Comparison of ENCODE assay signal across 15 mouse cellular contexts in the genomic region with DNA sequence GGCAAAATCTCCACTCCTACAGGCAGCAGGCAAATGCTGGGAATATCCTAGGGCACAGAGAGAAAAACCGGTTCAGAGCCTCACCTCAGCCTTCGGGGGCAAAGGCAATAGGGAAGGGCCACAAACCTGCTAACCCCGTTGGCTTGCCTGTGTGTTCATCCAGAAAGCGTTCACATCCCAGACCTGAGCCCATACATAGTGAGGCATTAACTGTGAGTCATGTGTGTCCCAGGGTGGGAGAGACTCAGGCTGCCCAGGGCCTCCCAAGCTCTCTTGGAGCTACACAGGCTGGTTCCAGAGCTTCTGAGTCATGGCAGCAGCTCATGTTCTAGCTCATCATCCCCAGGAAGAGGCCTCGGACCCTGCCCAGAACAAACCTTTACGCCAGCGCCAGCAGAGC. TPM values are rescaled to one million over a fixed set of nuclear protein-coding genes. Genes with fewer than 3 reads are reported as not detected.
DNase-seq lines count a peak whose midpoint lies in the region; ATAC-seq and TF ChIP-seq lines count a peak whose summit lies in the region.
"Had no signal": no experiment of that assay in that cellular context is flagged by ENCODE, and none has a peak within 500 bp of the region (broad histone marks: within the 10 kb centered on the region; RNA-seq: fewer than 3 reads in every experiment).

No protein-coding gene starts in this region.

- 0 out of 2 replicates have a peak overlapping the region, but pooled peaks have one; percentile 18 for H3K9ac ChIP-seq in limb, embryonic 12.5 days (replicated peaks)
- H3K9ac ChIP-seq: embryonic facial prominence, embryonic 12.5 days; liver, embryonic 12.5 days had no signal

- ATAC-seq in frontal cortex, adult (ENCODE audit: low TSS enrichment): peak; percentile 33; the same call in 1 of the 2 replicates
- no peak for ATAC-seq in limb, embryonic 12.5 days (ENCODE audit: insufficient number of reproducible peaks, insufficient read depth, low FRiP score, low TSS enrichment, low read depth)
- ATAC-seq: liver, embryonic 12.5 days had no signal

- DNase-seq in frontal cortex, postnatal 36 days (ENCODE audit: low spot score in 2 of 2): no peak
- DNase-seq in layer of hippocampus, adult 2 months (ENCODE audit: low spot score in 2 of 2): no peak
- DNase-seq in layer of hippocampus, adult 18-20 months (ENCODE audit: low spot score in 2 of 2): no peak
- peak; percentile 76 for DNase-seq in NIH3T3 (ENCODE audit: low read depth)
- no peak for DNase-seq in adrenal gland, postnatal 10 days
- no peak for DNase-seq in thymus, postnatal 25 days
- DNase-seq: adrenal gland, postnatal 14 days; B cell, adult 2 months; cerebellum, adult 11-12 months; heart, postnatal 10 days had no signal

- no peaks in the 10 kb centered on the region for H3K27me3 ChIP-seq in limb, embryonic 12.5 days
- H3K27me3 ChIP-seq: embryonic facial prominence, embryonic 12.5 days; liver, embryonic 12.5 days had no signal

- 82% methylated on average over 7 of the region's 7 CpGs for WGBS in limb, embryonic 12.5 days

- H3K4me1 ChIP-seq in limb, embryonic 12.5 days (replicated peaks): peaks cover 36% of the 10 kb centered on the region

- H3K36me3 ChIP-seq in limb, embryonic 12.5 days: no peaks in the 10 kb centered on the region
- H3K36me3 ChIP-seq: embryonic facial prominence, embryonic 12.5 days; liver, embryonic 12.5 days had no signal

- TF ChIP-seq CTCF in layer of hippocampus, adult 2 months (conservative IDR thresholded peaks at IDR 0.05): no peak

- H3K4me2 ChIP-seq in limb, embryonic 12.5 days: no peak overlapping the region
- H3K4me2 ChIP-seq: embryonic facial prominence, embryonic 12.5 days; liver, embryonic 12.5 days had no signal

- no peaks in the 10 kb centered on the region for H3K9me3 ChIP-seq in limb, embryonic 12.5 days
- H3K9me3 ChIP-seq: embryonic facial prominence, embryonic 12.5 days; liver, embryonic 12.5 days had no signal

- H3K27ac ChIP-seq in layer of hippocampus, adult 2 months: peak overlapping the region; percentile 2; the same call in 1 of the 2 replicates
- H3K27ac ChIP-seq in limb, embryonic 12.5 days: no peak overlapping the region
- H3K27ac ChIP-seq: embryonic facial prominence, embryonic 12.5 days; liver, embryonic 12.5 days had no signal

- H3K4me3 ChIP-seq in layer of hippocampus, adult 2 months: no peak overlapping the region
- H3K4me3 ChIP-seq in limb, embryonic 12.5 days (replicated peaks): no peak overlapping the region
- H3K4me3 ChIP-seq: embryonic facial prominence, embryonic 12.5 days; liver, embryonic 12.5 days; myocyte had no signal

RNA-seq across cellular contexts. Expression of gene Dip2b, which starts 49.6 kb away (rescaled TPM):
- total RNA-seq in layer of hippocampus, adult 2 months (2021): 10 to 100 TPM; 47.7 to 51.3 TPM
- total RNA-seq in layer of hippocampus, adult 18-20 months (2021): 10 to 100 TPM; 50.5 to 50.8 TPM
- 14.3 and 15.9 TPM in 2 replicates for polyA plus RNA-seq in limb, embryonic 12.5 days (2016; fragmentation: Nextera tagmentation; extraction: Ambion mirVana)
- 10 to 100 TPM; 19.0 to 24.5 TPM for total RNA-seq in adrenal gland, postnatal 10 days (2021)
